Mouse (Mus musculus): Measurements from ENCODE around the gene Nemp1. TPM values are rescaled to one million over a fixed set of nuclear protein-coding genes. Genes with fewer than 3 reads are reported as not detected.

The Nemp1 gene
- polyA plus RNA-seq, 1 experiment: 6.7 TPM

DNA sequence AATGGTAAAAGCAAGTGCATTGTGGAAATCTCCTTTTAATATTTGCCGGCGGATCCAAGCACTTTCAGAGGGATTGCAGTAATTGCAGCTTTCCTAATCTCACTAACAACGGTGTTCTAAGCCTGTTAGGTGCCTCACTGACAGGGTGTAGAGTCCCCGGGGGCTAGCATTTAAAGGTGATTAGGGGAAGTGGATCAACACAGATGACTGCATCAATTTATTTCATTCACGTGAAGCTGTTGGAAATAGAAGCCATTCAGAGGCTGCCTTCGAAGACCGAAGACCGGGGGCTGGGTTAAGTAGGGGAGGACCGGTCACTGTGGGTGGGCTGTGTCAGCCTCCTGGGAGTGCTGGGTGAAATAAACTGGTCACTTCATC is 64.2 kb downstream of the Nemp1 start:
- Histone ChIP-seq H3K27ac (ENCODE audit: control insufficient read depth, insufficient read depth, low read depth, low read length, poor library complexity) (peak overlapping the region; percentile 34), H3K4me3 (replicated peaks; ENCODE audit: control insufficient read depth, low read depth, low read length) (no peak overlapping the region), H3K4me1 (ENCODE audit: control insufficient read depth, insufficient read depth, low read length) (peaks cover 3% of the 10 kb centered on the region; the same call in 1 of the 2 replicates)
- WGBS: 61% methylated on average over 9 of the region's 9 CpGs
- TF ChIP-seq CTCF (IDR thresholded peaks at IDR 0.05; ENCODE audit: control insufficient read depth, insufficient read depth, low read length) (no peak), POLR2A (IDR thresholded peaks at IDR 0.05; ENCODE audit: borderline replicate concordance, control insufficient read depth, low read depth, low read length) (no peak)

DNA sequence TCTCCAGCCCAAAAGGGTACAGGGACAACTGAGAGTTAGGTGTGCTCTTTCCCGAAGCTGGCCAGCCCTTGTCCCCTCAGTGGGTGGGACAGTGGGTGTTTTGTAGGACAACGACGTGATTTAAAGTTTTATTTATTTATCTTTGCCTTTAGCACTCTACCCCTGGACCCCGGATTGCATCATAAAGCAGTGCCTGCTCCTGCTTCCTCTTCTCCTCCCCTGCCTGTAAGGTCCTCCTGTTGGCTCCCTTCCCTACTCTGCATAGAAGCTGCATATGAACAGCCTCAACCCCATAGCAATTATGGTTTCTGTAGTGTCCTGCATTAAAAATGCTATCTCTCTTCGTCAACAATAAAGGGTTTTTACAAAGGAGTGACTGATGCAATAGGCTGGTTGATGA is 64.7 kb downstream of the Nemp1 start:
- no peak overlapping the region for H3K4me3 ChIP-seq (replicated peaks; ENCODE audit: control insufficient read depth, low read depth, low read length)
- H3K27ac ChIP-seq (ENCODE audit: control insufficient read depth, insufficient read depth, low read depth, low read length, poor library complexity): peak overlapping the region; percentile 34; the same call in 1 of the 2 replicates
- TF ChIP-seq CTCF (IDR thresholded peaks at IDR 0.05; ENCODE audit: control insufficient read depth, insufficient read depth, low read length) (no peak), POLR2A (IDR thresholded peaks at IDR 0.05; ENCODE audit: borderline replicate concordance, control insufficient read depth, low read depth, low read length) (no peak)
- H3K4me1 ChIP-seq (ENCODE audit: control insufficient read depth, insufficient read depth, low read length): peaks cover 3% of the 10 kb centered on the region; the same call in 1 of the 2 replicates
- WGBS: 19% methylated on average over 5 of the region's 5 CpGs

- H3K27ac ChIP-seq (ENCODE audit: control insufficient read depth, insufficient read depth, low read depth, low read length, poor library complexity): no peak overlapping the region
- H3K4me3 ChIP-seq (replicated peaks; ENCODE audit: control insufficient read depth, low read depth, low read length): no peak overlapping the region
- whole genome bisulfite sequencing: 51% methylated on average over 5 of the region's 5 CpGs
- no peak for TF ChIP-seq CTCF (IDR thresholded peaks at IDR 0.05; ENCODE audit: control insufficient read depth, insufficient read depth, low read length)
- no peak for TF ChIP-seq POLR2A (IDR thresholded peaks at IDR 0.05; ENCODE audit: borderline replicate concordance, control insufficient read depth, low read depth, low read length)
- H3K4me1 ChIP-seq (ENCODE audit: control insufficient read depth, insufficient read depth, low read length): peaks cover 6% of the 10 kb centered on the region
These were observed 67.7 kb downstream of the Nemp1 start for GRCm38 (mm10) chr10:127734434-127734833.

GRCm38 (mm10) chr10:127736266-127736665 is 69.6 kb downstream of the Nemp1 start:
- H3K27ac ChIP-seq (ENCODE audit: control insufficient read depth, insufficient read depth, low read depth, low read length, poor library complexity): peak overlapping the region; percentile 81; the same call in 1 of the 2 replicates
- no peak overlapping the region for H3K4me3 ChIP-seq (replicated peaks; ENCODE audit: control insufficient read depth, low read depth, low read length)
- TF ChIP-seq CTCF (IDR thresholded peaks at IDR 0.05; ENCODE audit: control insufficient read depth, insufficient read depth, low read length) (no peak), POLR2A (IDR thresholded peaks at IDR 0.05; ENCODE audit: borderline replicate concordance, control insufficient read depth, low read depth, low read length) (no peak)
- 22% methylated on average over 2 of the region's 2 CpGs for WGBS
- H3K4me1 ChIP-seq (ENCODE audit: control insufficient read depth, insufficient read depth, low read length): peaks cover 4% of the 10 kb centered on the region

- 14% methylated on average over 4 of the region's 4 CpGs for WGBS
- TF ChIP-seq CTCF (IDR thresholded peaks at IDR 0.05; ENCODE audit: control insufficient read depth, insufficient read depth, low read length) (no peak), POLR2A (IDR thresholded peaks at IDR 0.05; ENCODE audit: borderline replicate concordance, control insufficient read depth, low read depth, low read length) (no peak)
- Histone ChIP-seq H3K27ac (ENCODE audit: control insufficient read depth, insufficient read depth, low read depth, low read length, poor library complexity) (peak overlapping the region; percentile 81), H3K4me1 (ENCODE audit: control insufficient read depth, insufficient read depth, low read length) (peaks cover 3% of the 10 kb centered on the region), H3K4me3 (replicated peaks; ENCODE audit: control insufficient read depth, low read depth, low read length) (no peak overlapping the region)
These were observed 70.2 kb downstream of the Nemp1 start for GRCm38 (mm10) chr10:127736916-127737315.

DNA sequence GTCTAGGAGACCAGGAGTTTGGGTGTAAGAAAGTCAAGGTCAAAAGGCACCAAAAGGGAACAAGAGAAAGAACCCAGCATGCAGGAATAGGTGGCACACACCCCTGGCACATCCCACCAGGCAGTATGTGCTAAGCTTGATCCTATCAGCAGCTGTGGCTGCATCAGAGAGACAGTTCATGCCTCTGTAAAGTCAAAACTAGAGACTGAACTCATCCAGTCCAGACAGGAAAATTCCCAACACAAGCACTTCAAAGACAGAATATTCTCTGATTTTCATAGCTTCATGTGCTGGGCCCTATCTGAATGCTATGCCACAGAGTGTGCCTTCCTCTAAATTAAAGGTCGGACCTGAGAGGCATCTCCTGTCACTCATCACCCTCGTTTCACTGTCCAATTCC is 70.9 kb downstream of the Nemp1 start:
- TF ChIP-seq CTCF (IDR thresholded peaks at IDR 0.05; ENCODE audit: control insufficient read depth, insufficient read depth, low read length): no peak
- no peak for TF ChIP-seq POLR2A (IDR thresholded peaks at IDR 0.05; ENCODE audit: borderline replicate concordance, control insufficient read depth, low read depth, low read length)
- WGBS: 26% methylated on average over 2 of the region's 2 CpGs
- Histone ChIP-seq H3K4me3 (replicated peaks; ENCODE audit: control insufficient read depth, low read depth, low read length) (no peak overlapping the region), H3K4me1 (ENCODE audit: control insufficient read depth, insufficient read depth, low read length) (peaks cover 4% of the 10 kb centered on the region), H3K27ac (ENCODE audit: control insufficient read depth, insufficient read depth, low read depth, low read length, poor library complexity) (peak overlapping the region; percentile 74)

DNA sequence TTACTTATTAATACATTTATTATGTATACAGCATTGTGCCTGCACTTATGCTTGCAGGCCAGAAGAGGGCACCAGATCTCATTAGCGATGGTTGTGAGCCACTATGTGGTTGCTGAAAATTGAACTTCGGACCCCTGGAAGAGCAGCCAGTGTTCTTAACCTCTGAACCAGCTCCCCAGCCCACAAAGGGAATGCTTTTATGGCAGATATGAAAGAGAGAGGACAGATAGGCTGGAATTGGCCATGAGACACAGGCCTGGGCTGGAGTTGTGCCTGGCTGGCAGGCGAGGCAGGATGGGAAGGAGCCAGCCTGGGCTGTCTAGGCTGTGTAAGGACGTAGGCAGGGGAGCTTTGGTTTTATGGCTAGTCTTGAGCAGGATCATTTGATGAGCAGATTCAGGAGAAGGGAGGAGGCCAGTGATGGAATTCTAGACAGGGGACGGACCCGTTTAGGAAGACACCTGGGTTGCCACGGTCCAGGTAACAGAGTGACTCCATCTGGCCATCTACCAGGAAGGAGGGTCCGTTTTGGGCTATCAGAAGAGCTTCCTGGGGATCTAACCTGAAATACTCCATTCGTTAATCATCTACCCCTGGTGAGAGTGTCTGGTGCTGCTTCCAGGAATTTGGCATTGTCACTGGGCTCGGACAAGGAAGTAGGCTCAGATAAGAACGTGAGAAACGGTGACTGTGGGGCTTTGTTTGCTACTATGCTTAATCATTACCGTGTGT is 71.6 kb downstream of the Nemp1 start:
- TF ChIP-seq POLR2A (IDR thresholded peaks at IDR 0.05; ENCODE audit: borderline replicate concordance, control insufficient read depth, low read depth, low read length): no peak
- peak; percentile 57 for TF ChIP-seq CTCF (IDR thresholded peaks at IDR 0.05; ENCODE audit: control insufficient read depth, insufficient read depth, low read length)
- H3K4me3 ChIP-seq (replicated peaks; ENCODE audit: control insufficient read depth, low read depth, low read length): no peak overlapping the region
- H3K4me1 ChIP-seq (ENCODE audit: control insufficient read depth, insufficient read depth, low read length): peaks cover 4% of the 10 kb centered on the region
- 42% methylated on average over 13 of the region's 13 CpGs for WGBS
- peak overlapping the region; percentile 30 for H3K27ac ChIP-seq (ENCODE audit: control insufficient read depth, insufficient read depth, low read depth, low read length, poor library complexity)

- Histone ChIP-seq H3K4me3 (replicated peaks; ENCODE audit: control insufficient read depth, low read depth, low read length) (peak within 1 kb of the TSS; percentile 73), H3K4me1 (ENCODE audit: control insufficient read depth, insufficient read depth, low read length) (peaks cover 4% of the 10 kb centered on the region), H3K27ac (ENCODE audit: control insufficient read depth, insufficient read depth, low read depth, low read length, poor library complexity) (peak within 1 kb of the TSS; percentile 84)
- WGBS: 3% methylated on average over 61 of the region's 61 CpGs
- TF ChIP-seq POLR2A (IDR thresholded peaks at IDR 0.05; ENCODE audit: borderline replicate concordance, control insufficient read depth, low read depth, low read length) (no peak), CTCF (IDR thresholded peaks at IDR 0.05; ENCODE audit: control insufficient read depth, insufficient read depth, low read length) (peak; percentile 44; the same call in 1 of the 2 replicates)
These were observed 72.5 kb downstream of the Nemp1 start, which contains the start of gene Zbtb39 for GRCm38 (mm10) chr10:127739083-127739660. TSS of gene Zbtb39 (plus strand) at chr10:127739538.

All from bone marrow, adult 2 months (tissue).